Mouse (Mus musculus) forebrain, embryonic 13.5 days (tissue): ENCODE results near the gene Sypl. TPM values are rescaled to one million over a fixed set of nuclear protein-coding genes. Genes with fewer than 3 reads are reported as not detected.

Experiments
- ATAC-seq: fragments of 200-750 bp; cut with Nextera tagmentation; 2 replicates; pipeline ENCODE4 v1.8.0; 2017
- H3K27ac ChIP-seq: fragments of 300-500 bp; sonication (generic); 2 replicates; pipeline ENCODE4 v1.5.1; 2015; ENCODE audit warnings: inconsistent platforms, mild to moderate bottlenecking, moderate library complexity
- H3K27me3 ChIP-seq: fragments of 300-500 bp; sonication (generic); 2 replicates; pipeline ENCODE4 v1.6.1; 2015; ENCODE audit warnings: mild to moderate bottlenecking, inconsistent platforms
- H3K36me3 ChIP-seq: fragments of 300-500 bp; sonication (generic); 2 replicates; pipeline ENCODE4 v1.6.1; 2015; ENCODE audit warnings: mild to moderate bottlenecking, inconsistent platforms; ENCODE audit not compliant: poor library complexity, severe bottlenecking
- H3K4me1 ChIP-seq: fragments of 300-500 bp; sonication (generic); 2 replicates; pipeline ENCODE4 v1.6.1; 2015; ENCODE audit warnings: inconsistent platforms
- H3K4me2 ChIP-seq: fragments of 300-500 bp; sonication (generic); 2 replicates; pipeline ENCODE4 v1.6.1; 2015; ENCODE audit warnings: inconsistent platforms, mild to moderate bottlenecking, moderate library complexity
- H3K4me3 ChIP-seq: fragments of 300-500 bp; sonication (generic); 2 replicates; pipeline ENCODE4 v1.5.1; 2015; ENCODE audit warnings: mild to moderate bottlenecking, inconsistent platforms
- H3K9ac ChIP-seq: fragments of 300-500 bp; sonication (generic); 2 replicates; pipeline ENCODE4 v1.6.1; 2015; ENCODE audit warnings: mild to moderate bottlenecking, inconsistent platforms
- H3K9me3 ChIP-seq: fragments of 300-500 bp; sonication (generic); replicated peaks from 2 replicates; pipeline ENCODE4 v1.6.1; 2016; ENCODE audit warnings: inconsistent platforms
- WGBS: fragments of 180-500 bp; shearing (Covaris S2); methylation state at CpG from one replicate; pipeline ENCODE4 v1.1.7; 2015; 5-methylcytosine and 5-hydroxymethylcytosine counted together
- polyA plus RNA-seq: library from polyadenylated mRNA; unstranded; fragments of >200 nt; fragmentation: Nextera tagmentation; extraction: Ambion mirVana; gene quantifications from 2 replicates; pipeline ENCODE4 v1.2.1, GENCODE M21; 2015

Gene Sypl
- polyA plus RNA-seq, 1 experiment from 2014 or later: 41.2 TPM

DNA sequence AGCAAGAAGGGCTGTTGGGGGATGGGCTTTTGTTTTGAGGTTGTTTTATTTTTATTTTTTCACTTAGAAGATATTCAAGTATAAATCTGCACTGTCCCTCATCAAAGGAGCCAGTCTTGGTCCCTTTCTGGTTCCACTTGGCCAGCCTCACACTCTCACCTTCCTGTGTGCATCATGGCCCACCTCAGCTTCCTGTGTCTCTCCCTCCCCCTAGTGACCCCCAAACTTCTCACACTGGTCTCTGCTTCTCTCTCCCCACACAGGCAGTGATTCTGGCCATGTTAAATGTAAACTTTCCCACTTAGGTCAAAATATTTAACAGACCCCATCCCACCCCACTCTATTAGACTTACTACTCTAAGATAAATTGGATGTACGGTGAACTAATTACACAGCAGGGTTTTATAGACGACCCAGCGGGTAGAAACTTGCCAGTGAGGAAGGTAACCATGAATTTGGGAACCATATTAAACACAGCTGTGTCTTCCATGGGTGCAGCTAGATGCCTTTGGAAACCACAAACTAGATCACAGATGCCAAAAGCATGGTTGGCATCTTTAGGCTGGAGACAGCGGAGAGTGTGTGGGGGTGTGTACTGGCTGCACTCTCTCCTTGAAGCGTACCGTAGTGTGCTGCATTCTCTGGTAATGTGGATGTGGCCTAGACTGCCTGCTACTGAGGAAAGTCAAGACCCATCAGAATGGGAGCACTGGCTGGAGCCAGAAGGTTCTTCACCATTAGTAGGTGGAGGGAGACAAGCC, 55.7 kb downstream of the Sypl start:
- H3K4me1 ChIP-seq: peaks cover 11% of the 10 kb centered on the region
- no peak overlapping the region for H3K27ac ChIP-seq
- H3K9me3 ChIP-seq: no peaks in the 10 kb centered on the region
- ATAC-seq: no peak
- H3K27me3 ChIP-seq: no peaks in the 10 kb centered on the region
- no peaks in the 10 kb centered on the region for H3K36me3 ChIP-seq
- H3K4me2 ChIP-seq: no peak overlapping the region
- no peak overlapping the region for H3K4me3 ChIP-seq
- 87% methylated on average over 6 of the region's 6 CpGs for WGBS
- H3K9ac ChIP-seq: no peak overlapping the region

DNA sequence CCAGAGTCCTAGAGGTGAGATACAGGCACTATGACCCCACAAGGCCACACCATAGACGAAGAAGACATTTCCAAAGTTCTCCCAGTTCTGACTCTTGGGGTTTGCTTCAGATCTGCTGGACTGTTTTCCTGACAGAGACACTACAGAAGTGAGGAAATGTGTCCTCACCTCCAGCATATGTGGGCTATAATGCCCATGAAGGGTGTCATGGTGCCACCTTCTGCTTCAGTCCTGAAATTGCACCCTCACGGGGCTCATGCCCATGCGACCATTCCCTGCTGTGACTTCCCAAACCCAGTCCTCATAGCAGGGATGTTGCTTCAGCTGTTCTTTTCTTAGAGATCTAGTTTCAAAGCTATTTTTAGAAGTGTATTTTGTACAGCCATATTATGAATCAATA, 56.3 kb downstream of the Sypl start:
- H3K27ac ChIP-seq: no peak overlapping the region
- H3K4me1 ChIP-seq: peaks cover 18% of the 10 kb centered on the region
- no peaks in the 10 kb centered on the region for H3K36me3 ChIP-seq
- H3K9ac ChIP-seq: no peak overlapping the region
- no peaks in the 10 kb centered on the region for H3K27me3 ChIP-seq
- no peaks in the 10 kb centered on the region for H3K9me3 ChIP-seq
- no peak overlapping the region for H3K4me3 ChIP-seq
- WGBS: 45% methylated on average over 3 of the region's 3 CpGs
- H3K4me2 ChIP-seq: no peak overlapping the region
- no peak for ATAC-seq

- no peaks in the 10 kb centered on the region for H3K36me3 ChIP-seq
- H3K27ac ChIP-seq: peak overlapping the region; percentile 86
- no peaks in the 10 kb centered on the region for H3K27me3 ChIP-seq
- no peaks in the 10 kb centered on the region for H3K9me3 ChIP-seq
- H3K9ac ChIP-seq: no peak overlapping the region
- H3K4me1 ChIP-seq: peaks cover 22% of the 10 kb centered on the region
- H3K4me2 ChIP-seq: peak overlapping the region; percentile 28
- H3K4me3 ChIP-seq: no peak overlapping the region
- WGBS: 27% methylated on average over 7 of the region's 7 CpGs
- peak; percentile 75 for ATAC-seq
Observed at GRCm38 (mm10) chr12:33014050-33014796, 60.5 kb downstream of the Sypl start.

- 100% methylated on average over 1 of the region's 1 CpGs for WGBS
- Histone ChIP-seq H3K9me3 (no peaks in the 10 kb centered on the region), H3K36me3 (no peaks in the 10 kb centered on the region), H3K4me3 (no peak overlapping the region), H3K4me1 (peaks cover 22% of the 10 kb centered on the region), H3K9ac (no peak overlapping the region), H3K4me2 (no peak overlapping the region), H3K27me3 (no peaks in the 10 kb centered on the region), H3K27ac (peak overlapping the region; percentile 86)
- ATAC-seq: peak; percentile 37
Observed at GRCm38 (mm10) chr12:33015103-33015502, 61.4 kb downstream of the Sypl start.

DNA sequence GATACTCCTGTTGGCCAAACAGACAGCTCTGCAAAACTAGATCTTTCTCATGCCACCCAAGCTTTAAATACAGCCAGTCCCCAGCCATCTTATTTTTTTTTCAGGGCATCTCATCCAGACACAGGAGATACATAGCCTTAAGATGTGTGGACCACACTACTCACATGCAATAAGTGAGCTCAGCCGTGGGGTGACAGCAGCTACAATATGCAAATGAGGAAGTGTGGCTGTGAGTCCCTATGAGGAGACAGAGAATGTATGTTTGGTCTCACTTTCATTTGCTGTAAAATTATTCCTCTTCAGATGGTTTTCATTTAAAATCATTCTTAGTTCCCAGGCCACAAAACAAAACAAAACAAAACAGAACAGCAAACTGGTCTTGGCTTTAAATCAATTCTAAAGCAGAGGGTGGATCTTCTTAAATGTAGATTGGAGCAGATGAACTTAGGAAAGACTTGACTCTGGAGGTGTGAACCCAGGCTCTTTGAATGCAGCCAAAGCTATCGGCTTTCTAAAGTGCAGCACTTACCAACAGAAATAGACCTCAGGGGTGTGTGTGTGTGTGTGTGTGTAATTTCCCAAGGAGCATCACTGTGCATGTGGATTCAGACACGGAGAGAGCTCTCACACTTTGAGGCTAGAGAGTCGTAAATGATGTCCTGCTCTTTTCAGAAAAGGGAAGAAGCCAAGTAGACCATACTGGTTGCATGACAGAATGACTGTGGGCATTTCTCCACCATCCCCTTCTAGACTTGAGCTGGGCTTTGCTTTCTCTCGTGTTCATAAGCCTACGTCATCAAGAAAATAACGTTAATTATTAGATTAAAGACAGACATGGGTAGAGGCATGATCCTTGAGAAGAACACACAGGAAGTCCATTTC, 63.4 kb downstream of the Sypl start:
- Histone ChIP-seq H3K9ac (no peak overlapping the region), H3K4me2 (no peak overlapping the region), H3K4me1 (peaks cover 22% of the 10 kb centered on the region), H3K9me3 (no peaks in the 10 kb centered on the region), H3K4me3 (no peak overlapping the region), H3K27me3 (no peaks in the 10 kb centered on the region), H3K36me3 (no peaks in the 10 kb centered on the region), H3K27ac (no peak overlapping the region)
- no peak for ATAC-seq
- WGBS: 81% methylated on average over 7 of the region's 7 CpGs

- peaks cover 18% of the 10 kb centered on the region for H3K4me1 ChIP-seq
- no peaks in the 10 kb centered on the region for H3K36me3 ChIP-seq
- no peak overlapping the region for H3K9ac ChIP-seq
- no peak for ATAC-seq
- H3K9me3 ChIP-seq: peaks cover 4% of the 10 kb centered on the region
- no peaks in the 10 kb centered on the region for H3K27me3 ChIP-seq
- no peak overlapping the region for H3K27ac ChIP-seq
- WGBS: 76% methylated on average over 4 of the region's 4 CpGs
- no peak overlapping the region for H3K4me2 ChIP-seq
- H3K4me3 ChIP-seq: no peak overlapping the region
Observed at GRCm38 (mm10) chr12:33018601-33019000, 64.9 kb downstream of the Sypl start.

GRCm38 (mm10) chr12:33020011-33020410, 66.3 kb downstream of the Sypl start:
- WGBS: 91% methylated on average over 6 of the region's 6 CpGs
- Histone ChIP-seq H3K4me1 (peaks cover 4% of the 10 kb centered on the region), H3K9me3 (peaks cover 4% of the 10 kb centered on the region), H3K36me3 (no peaks in the 10 kb centered on the region), H3K4me2 (no peak overlapping the region), H3K27ac (no peak overlapping the region), H3K4me3 (no peak overlapping the region), H3K27me3 (0 out of 2 replicates have a peak, but pooled peaks cover 3% of the 10 kb centered on the region), H3K9ac (no peak overlapping the region)
- ATAC-seq: no peak

DNA sequence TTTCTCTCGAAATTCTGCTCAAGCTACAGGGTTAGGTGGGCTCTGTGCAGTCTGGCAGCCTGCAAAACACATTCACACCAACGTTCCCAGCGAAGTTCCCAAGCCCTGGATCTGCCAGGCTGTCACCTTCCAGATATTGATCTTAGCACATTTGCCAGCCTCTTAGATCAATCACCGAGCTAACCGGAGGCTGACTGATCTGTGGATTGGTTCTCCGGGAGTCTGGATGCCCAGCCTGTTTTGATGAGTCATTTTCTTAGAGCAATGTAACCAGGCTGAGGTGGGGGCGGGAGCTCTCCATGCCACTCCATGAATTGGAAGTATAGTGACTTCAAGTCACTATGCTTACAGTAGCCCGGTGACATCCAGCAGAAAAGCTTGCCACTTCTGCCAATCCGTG, 67.4 kb downstream of the Sypl start:
- H3K4me2 ChIP-seq: no peak overlapping the region
- no peak overlapping the region for H3K4me3 ChIP-seq
- H3K27ac ChIP-seq: no peak overlapping the region
- peaks cover 14% of the 10 kb centered on the region; the same call in 1 of the 2 replicates for H3K27me3 ChIP-seq
- H3K4me1 ChIP-seq: no peaks in the 10 kb centered on the region
- no peak overlapping the region for H3K9ac ChIP-seq
- WGBS: 92% methylated on average over 9 of the region's 9 CpGs
- peaks cover 4% of the 10 kb centered on the region for H3K9me3 ChIP-seq
- no peaks in the 10 kb centered on the region for H3K36me3 ChIP-seq
- no peak for ATAC-seq

GRCm38 (mm10) chr12:33021751-33022150, 68.1 kb downstream of the Sypl start:
- 90% methylated on average over 4 of the region's 4 CpGs for WGBS
- Histone ChIP-seq H3K36me3 (no peaks in the 10 kb centered on the region), H3K27ac (no peak overlapping the region), H3K4me1 (no peaks in the 10 kb centered on the region), H3K4me2 (no peak overlapping the region), H3K4me3 (no peak overlapping the region), H3K27me3 (peaks cover 17% of the 10 kb centered on the region; the same call in 1 of the 2 replicates), H3K9ac (no peak overlapping the region), H3K9me3 (peaks cover 4% of the 10 kb centered on the region)
- ATAC-seq: no peak

- no peak overlapping the region for H3K27ac ChIP-seq
- 85% methylated on average over 6 of the region's 6 CpGs for WGBS
- ATAC-seq: no peak
Observed at GRCm38 (mm10) chr12:33024524-33024923, 70.8 kb downstream of the Sypl start.

GRCm38 (mm10) chr12:33027093-33027492, 73.4 kb downstream of the Sypl start:
- Histone ChIP-seq H3K27ac (no peak overlapping the region), H3K4me1 (peaks cover 25% of the 10 kb centered on the region), H3K4me2 (no peak overlapping the region), H3K36me3 (no peaks in the 10 kb centered on the region), H3K9ac (no peak overlapping the region), H3K4me3 (no peak overlapping the region), H3K9me3 (peaks cover 4% of the 10 kb centered on the region), H3K27me3 (peaks cover 62% of the 10 kb centered on the region)
- ATAC-seq: peak; percentile 68
- WGBS: 3% methylated on average over 10 of the region's 10 CpGs

More at GRCm38 (mm10) chr12:33024524-33024923, 70.8 kb downstream of the Sypl start:
- no peak overlapping the region for H3K4me3 ChIP-seq
- H3K27me3 ChIP-seq: peaks cover 37% of the 10 kb centered on the region
- H3K9ac ChIP-seq: no peak overlapping the region
- H3K9me3 ChIP-seq: peaks cover 4% of the 10 kb centered on the region
- no peaks in the 10 kb centered on the region for H3K36me3 ChIP-seq
- H3K4me1 ChIP-seq: peaks cover 21% of the 10 kb centered on the region
- no peak overlapping the region for H3K4me2 ChIP-seq
